Mouse (Mus musculus) hindbrain, embryonic 14.5 days (tissue): ENCODE measurements around the gene St8sia1. TPM values are rescaled to one million over a fixed set of nuclear protein-coding genes. Genes with fewer than 3 reads are reported as not detected.
"Not testable (repeated sequence)": the region's sequence is repeated elsewhere in the genome, so short reads cannot be mapped to it uniquely, and the experiment has no call there.

Source experiments
- ATAC-seq: fragments of 200-750 bp; cut with Nextera tagmentation; 2 replicates; pipeline ENCODE4 v1.8.0; 2017; ENCODE audit warnings: moderate number of reproducible peaks, mild to moderate bottlenecking, moderate TSS enrichment, moderate library complexity; ENCODE audit not compliant: low FRiP score
- DNase-seq: peaks from one replicate; pipeline ENCODE4 v3.0.0-alpha.2; 2015; ENCODE audit warnings: low spot score
- H3K27ac ChIP-seq: fragments of 300-500 bp; sonication (generic); 2 replicates; pipeline ENCODE4 v1.5.1; 2014; ENCODE audit warnings: mild to moderate bottlenecking, moderate library complexity
- H3K27me3 ChIP-seq: fragments of 300-500 bp; sonication (generic); 2 replicates; pipeline ENCODE4 v1.6.1; 2014; ENCODE audit warnings: mild to moderate bottlenecking, low read length, mixed read lengths; ENCODE audit not compliant: control insufficient read depth, insufficient read depth
- H3K36me3 ChIP-seq: fragments of 300-500 bp; sonication (generic); replicated peaks from 2 replicates; pipeline ENCODE4 v1.6.1; 2014; ENCODE audit not compliant: control insufficient read depth, insufficient read depth
- H3K4me1 ChIP-seq: fragments of 300-500 bp; sonication (generic); replicated peaks from 2 replicates; pipeline ENCODE4 v1.6.1; 2014; ENCODE audit warnings: antibody characterized with exemption, low read length, mixed read lengths; ENCODE audit not compliant: control insufficient read depth, insufficient read depth
- H3K4me2 ChIP-seq: fragments of 300-500 bp; sonication (generic); replicated peaks from 2 replicates; pipeline ENCODE4 v1.6.1; 2014; ENCODE audit warnings: mild to moderate bottlenecking, moderate library complexity
- H3K4me3 ChIP-seq: fragments of 300-500 bp; sonication (generic); replicated peaks from 2 replicates; pipeline ENCODE4 v1.5.1; 2014; ENCODE audit warnings: mild to moderate bottlenecking, low read length
- H3K9ac ChIP-seq: fragments of 300-500 bp; sonication (generic); 2 replicates; pipeline ENCODE4 v1.6.1; 2014
- H3K9me3 ChIP-seq: fragments of 300-500 bp; sonication (generic); 2 replicates; pipeline ENCODE4 v1.6.1; 2016; ENCODE audit warnings: low read length; ENCODE audit not compliant: control insufficient read depth
- WGBS: fragments of 180-500 bp; shearing (Covaris S2); extraction: QIAGEN DNeasy Blood & Tissue Kit; methylation state at CpG from one replicate; pipeline ENCODE4 v1.1.7; 2014; 5-methylcytosine and 5-hydroxymethylcytosine counted together
- polyA plus RNA-seq: library from polyadenylated mRNA; unstranded; fragments of >200 nt; fragmentation: Nextera tagmentation; extraction: Ambion mirVana; gene quantifications from 2 replicates; pipeline ENCODE4 v1.2.1, GENCODE M21; 2014

The St8sia1 gene
- 6.1 and 7.1 TPM in 2 replicates for polyA plus RNA-seq

- peak within 1 kb of the TSS; percentile 67 for H3K4me3 ChIP-seq
- H3K27me3 ChIP-seq = no peaks in the 10 kb centered on the region
- H3K9ac ChIP-seq = peak within 1 kb of the TSS; percentile 86
- peaks cover 33% of the 10 kb centered on the region for H3K4me1 ChIP-seq
- DNase-seq = peak; percentile 50
- peak within 1 kb of the TSS; percentile 76 for H3K4me2 ChIP-seq
- H3K36me3 ChIP-seq = no peaks in the 10 kb centered on the region
- ATAC-seq = peak; percentile 77
- H3K27ac ChIP-seq = peak within 1 kb of the TSS; percentile 98
- WGBS = under 1% methylated on average over 45 of the region's 45 CpGs
- H3K9me3 ChIP-seq = no peaks in the 10 kb centered on the region
Measured at GRCm38 (mm10) chr6:142964076-142964530, at the start of gene St8sia1. TSS of gene St8sia1 (minus strand) at chr6:142964452.

- DNase-seq = no peak
- Histone ChIP-seq H3K27me3 (no peaks in the 10 kb centered on the region), H3K9ac (no peak overlapping the region), H3K4me2 (no peak overlapping the region), H3K4me3 (no peak overlapping the region), H3K9me3 (no peaks in the 10 kb centered on the region), H3K36me3 (peaks cover 67% of the 10 kb centered on the region), H3K4me1 (no peaks in the 10 kb centered on the region), H3K27ac (no peak overlapping the region)
- 95% methylated on average over 15 of the region's 15 CpGs for WGBS
- no peak for ATAC-seq
Measured at GRCm38 (mm10) chr6:143012513-143013215, 48.4 kb upstream of the St8sia1 start.

GRCm38 (mm10) chr6:143008865-143009264 is 44.6 kb upstream of the St8sia1 start:
- Histone ChIP-seq H3K4me3 (no peak overlapping the region), H3K9ac (no peak overlapping the region), H3K4me1 (no peaks in the 10 kb centered on the region), H3K27me3 (no peaks in the 10 kb centered on the region), H3K36me3 (peaks cover 52% of the 10 kb centered on the region), H3K27ac (no peak overlapping the region), H3K4me2 (no peak overlapping the region), H3K9me3 (0 out of 2 replicates have a peak, but pooled peaks cover 6% of the 10 kb centered on the region)
- DNase-seq (no peak), ATAC-seq (peak; percentile 47; the same call in 1 of the 2 replicates)
- WGBS = 84% methylated on average over 5 of the region's 5 CpGs

DNA sequence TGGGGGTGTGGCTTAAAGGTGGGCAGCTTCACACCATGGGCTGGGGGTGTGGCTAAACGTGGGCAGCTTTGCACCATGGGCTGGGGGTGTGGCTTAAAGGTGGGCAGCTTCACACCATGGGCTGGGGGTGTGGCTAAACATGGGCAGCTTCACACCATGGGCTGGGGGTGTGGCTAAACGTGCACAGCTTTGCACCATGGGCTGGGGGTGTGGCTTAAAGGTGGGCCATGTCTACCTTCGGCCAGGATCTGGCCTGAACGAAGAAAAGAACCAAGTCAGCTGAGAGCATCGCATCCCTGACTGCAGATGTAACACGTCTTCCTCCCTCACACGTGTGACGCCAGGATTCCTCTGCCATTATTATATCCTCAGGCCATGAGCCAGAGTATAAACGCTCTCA is 41.0 kb upstream of the St8sia1 start:
- H3K27me3 ChIP-seq, DNase-seq, H3K9ac ChIP-seq, H3K4me1 ChIP-seq, H3K9me3 ChIP-seq, H3K27ac ChIP-seq, ATAC-seq, H3K4me3 ChIP-seq, H3K4me2 ChIP-seq: not testable (repeated sequence)
- WGBS = 90% methylated on average over 9 of the region's 9 CpGs
- peaks cover 16% of the 10 kb centered on the region; the same call in 1 of the 2 replicates for H3K36me3 ChIP-seq

- Histone ChIP-seq H3K36me3 (peaks cover 12% of the 10 kb centered on the region; the same call in 1 of the 2 replicates), H3K9me3 (0 out of 2 replicates have a peak, but pooled peaks cover 6% of the 10 kb centered on the region)
- ATAC-seq = no peak
Measured at GRCm38 (mm10) chr6:143004801-143005200, 40.5 kb upstream of the St8sia1 start.

GRCm38 (mm10) chr6:142998221-142998999 is 34.2 kb upstream of the St8sia1 start:
- ATAC-seq (peak; percentile 41; the same call in 1 of the 2 replicates), DNase-seq (peak; percentile 25)
- Histone ChIP-seq H3K36me3 (no peaks in the 10 kb centered on the region), H3K27me3 (no peaks in the 10 kb centered on the region), H3K9ac (no peak overlapping the region), H3K9me3 (no peaks in the 10 kb centered on the region), H3K27ac (no peak overlapping the region), H3K4me1 (peaks cover 13% of the 10 kb centered on the region; the same call in 1 of the 2 replicates), H3K4me3 (no peak overlapping the region), H3K4me2 (no peak overlapping the region)
- 64% methylated on average over 12 of the region's 12 CpGs for WGBS

More at GRCm38 (mm10) chr6:143004801-143005200, 40.5 kb upstream of the St8sia1 start:
- Histone ChIP-seq H3K4me1 (no peaks in the 10 kb centered on the region), H3K9ac (no peak overlapping the region), H3K27ac (no peak overlapping the region), H3K4me2 (no peak overlapping the region), H3K4me3 (no peak overlapping the region), H3K27me3 (no peaks in the 10 kb centered on the region)
- no peak for DNase-seq
- 80% methylated on average over 9 of the region's 9 CpGs for WGBS

DNA sequence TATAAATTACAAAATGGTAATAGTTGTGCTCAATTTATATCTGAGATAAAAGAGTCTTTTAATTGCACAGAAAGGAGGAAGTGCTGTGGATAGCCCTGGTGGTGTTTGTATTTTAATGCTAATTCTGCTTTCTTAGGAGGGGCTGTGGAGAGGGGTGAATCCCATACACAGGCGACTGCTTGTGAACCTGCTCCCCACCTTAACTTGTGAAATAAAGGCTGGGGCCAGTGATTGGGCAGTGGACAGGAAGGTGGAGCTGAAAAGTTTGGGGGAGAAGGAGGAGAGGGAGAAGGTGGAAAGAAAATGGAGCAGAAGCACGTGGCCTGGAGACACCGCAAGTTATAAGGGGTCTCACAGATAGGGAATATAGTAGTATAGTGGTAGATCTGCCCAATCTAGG is 32.6 kb upstream of the St8sia1 start:
- H3K9me3 ChIP-seq = no peaks in the 10 kb centered on the region
- DNase-seq (no peak), ATAC-seq (no peak)
- no peaks in the 10 kb centered on the region for H3K27me3 ChIP-seq
- H3K9ac ChIP-seq = no peak overlapping the region
- no peaks in the 10 kb centered on the region for H3K36me3 ChIP-seq
- no peak overlapping the region for H3K4me3 ChIP-seq
- peaks cover 18% of the 10 kb centered on the region for H3K4me1 ChIP-seq
- no peak overlapping the region for H3K27ac ChIP-seq
- H3K4me2 ChIP-seq = no peak overlapping the region
- 70% methylated on average over 3 of the region's 3 CpGs for WGBS

DNA sequence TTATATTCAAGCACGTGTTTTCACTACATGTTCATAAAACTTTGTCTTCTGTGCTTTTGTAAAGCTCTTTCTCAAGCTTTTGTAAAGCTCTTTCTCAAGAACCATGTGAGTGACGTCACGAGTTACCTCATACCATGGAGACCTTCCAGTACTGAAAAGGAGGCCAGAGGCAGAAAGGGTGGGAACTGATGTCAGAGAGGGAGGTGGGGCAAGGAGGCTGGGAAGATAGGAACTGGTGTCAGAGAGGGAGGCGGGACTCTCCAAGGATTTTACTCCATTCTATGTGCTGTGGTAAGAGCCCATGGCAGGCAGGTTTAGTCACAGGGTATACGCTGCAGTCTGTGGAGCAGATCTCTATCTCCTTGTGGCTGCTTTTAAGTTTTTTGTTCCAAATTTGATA is 31.3 kb upstream of the St8sia1 start:
- H3K4me2 ChIP-seq = no peak overlapping the region
- no peak overlapping the region for H3K4me3 ChIP-seq
- no peaks in the 10 kb centered on the region for H3K9me3 ChIP-seq
- no peak overlapping the region for H3K9ac ChIP-seq
- no peak overlapping the region for H3K27ac ChIP-seq
- WGBS = 70% methylated on average over 5 of the region's 5 CpGs
- ATAC-seq (no peak), DNase-seq (no peak)
- peaks cover 25% of the 10 kb centered on the region for H3K4me1 ChIP-seq
- no peaks in the 10 kb centered on the region for H3K27me3 ChIP-seq
- no peaks in the 10 kb centered on the region for H3K36me3 ChIP-seq

- DNase-seq (no peak), ATAC-seq (no peak)
- no peaks in the 10 kb centered on the region for H3K27me3 ChIP-seq
- no peaks in the 10 kb centered on the region for H3K36me3 ChIP-seq
- H3K27ac ChIP-seq = no peak overlapping the region
- H3K4me3 ChIP-seq = no peak overlapping the region
- H3K4me2 ChIP-seq = no peak overlapping the region
- peaks cover 25% of the 10 kb centered on the region for H3K4me1 ChIP-seq
- no peak overlapping the region for H3K9ac ChIP-seq
- WGBS = 61% methylated on average over 7 of the region's 7 CpGs
- no peaks in the 10 kb centered on the region for H3K9me3 ChIP-seq
Measured at GRCm38 (mm10) chr6:142994821-142995220, 30.6 kb upstream of the St8sia1 start.
